Mouse (Mus musculus) lung, postnatal 0 days (tissue): Measurements from ENCODE around the gene Fbxo36.

Experiments
- CTCF ChIP-seq: IDR thresholded peaks from 2 replicates; pipeline ENCODE4 v1.5.1; 2016; ENCODE audit warnings: antibody characterized with exemption, mild to moderate bottlenecking
- EP300 ChIP-seq: IDR thresholded peaks from 2 replicates; pipeline ENCODE4 v1.6.1; 2016; ENCODE audit warnings: antibody characterized with exemption, mild to moderate bottlenecking, control low read depth

DNA sequence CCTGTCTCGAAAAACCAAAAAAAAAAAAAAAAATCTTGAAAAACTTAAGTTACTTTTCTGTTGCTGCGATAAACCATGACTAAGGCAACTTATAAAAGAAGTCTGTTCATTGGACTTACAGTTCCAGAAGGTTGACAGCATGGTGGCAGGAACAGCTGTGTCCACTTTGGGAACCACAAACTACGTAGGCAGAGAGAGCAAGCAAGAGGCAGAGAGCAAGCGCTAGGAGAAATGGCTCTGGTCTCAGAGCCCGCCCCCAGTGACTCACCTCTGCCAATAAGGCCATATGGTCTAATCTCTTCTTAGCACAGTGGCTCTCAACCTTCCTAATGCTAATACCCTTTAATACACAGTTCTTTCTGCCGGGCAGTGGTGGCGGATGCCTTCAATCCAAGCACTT is 10.2 kb downstream of the Fbxo36 start:
- TF ChIP-seq CTCF = no peak
- no peak for TF ChIP-seq EP300
